Mouse (Mus musculus) limb, embryonic 14.5 days (tissue): ENCODE data around the gene 6430571L13Rik. TPM values are rescaled to one million over a fixed set of nuclear protein-coding genes. Genes with fewer than 3 reads are reported as not detected.

Experiments
- ATAC-seq: fragments of 200-750 bp; cut with Nextera tagmentation; 2 replicates; pipeline ENCODE4 v1.8.0; 2017; ENCODE audit warnings: low read depth, moderate number of reproducible peaks, moderate TSS enrichment; ENCODE audit not compliant: low FRiP score
- DNase-seq: peaks from one replicate; pipeline ENCODE4 v3.0.0-alpha.2; 2015; ENCODE audit warnings: low spot score
- H3K27ac ChIP-seq: fragments of 300-500 bp; sonication (generic); replicated peaks from 2 replicates; pipeline ENCODE4 v1.5.1; 2014; ENCODE audit warnings: low read depth, mild to moderate bottlenecking, low read length, moderate library complexity, mixed read lengths
- H3K27me3 ChIP-seq: fragments of 300-500 bp; sonication (generic); 2 replicates; pipeline ENCODE4 v1.6.1; 2014; ENCODE audit warnings: low read length, mixed read lengths; ENCODE audit not compliant: control insufficient read depth, insufficient read depth
- H3K36me3 ChIP-seq: fragments of 300-500 bp; sonication (generic); 2 replicates; pipeline ENCODE4 v1.6.1; 2014; ENCODE audit warnings: mild to moderate bottlenecking, low read length, moderate library complexity, mixed read lengths; ENCODE audit not compliant: control insufficient read depth, insufficient read depth
- H3K4me1 ChIP-seq: fragments of 300-500 bp; sonication (generic); 2 replicates; pipeline ENCODE4 v1.6.1; 2014; ENCODE audit warnings: antibody characterized with exemption, low read length, mixed read lengths; ENCODE audit not compliant: control insufficient read depth, insufficient read depth
- H3K4me2 ChIP-seq: fragments of 300-500 bp; sonication (generic); replicated peaks from 2 replicates; pipeline ENCODE4 v1.6.1; 2014; ENCODE audit warnings: low read depth, mild to moderate bottlenecking, low read length, moderate library complexity; ENCODE audit not compliant: severe bottlenecking
- H3K4me3 ChIP-seq: fragments of 300-500 bp; sonication (generic); replicated peaks from 2 replicates; pipeline ENCODE4 v1.5.1; 2014; ENCODE audit warnings: low read length
- H3K9ac ChIP-seq: fragments of 300-500 bp; sonication (generic); 2 replicates; pipeline ENCODE4 v1.6.1; 2014; ENCODE audit warnings: mild to moderate bottlenecking, low read depth, low read length, moderate library complexity; ENCODE audit not compliant: severe bottlenecking
- H3K9me3 ChIP-seq: fragments of 300-500 bp; sonication (generic); 2 replicates; pipeline ENCODE4 v1.6.1; 2016; ENCODE audit warnings: low read length; ENCODE audit not compliant: control insufficient read depth
- POLR2A ChIP-seq: fragments of 200-500 bp; IDR thresholded peaks from 2 replicates; pipeline ENCODE4 v1.8.0; 2012; ENCODE audit warnings: inconsistent platforms, mild to moderate bottlenecking, moderate library complexity, borderline replicate concordance; ENCODE audit not compliant: insufficient read depth, insufficient read length; ENCODE audit errors: extremely low read depth
- WGBS: fragments of 180-500 bp; shearing (Covaris S2); extraction: QIAGEN DNeasy Blood & Tissue Kit; methylation state at CpG from one replicate; pipeline ENCODE4 v1.1.7; 2014; 5-methylcytosine and 5-hydroxymethylcytosine counted together
- polyA plus RNA-seq, 2 experiments: library from polyadenylated mRNA; depleted of rRNA in 1 of 2; stranded (reverse) in 1 of 2; unstranded in 1 of 2; fragments of >200 nt; fragmentation: Nextera tagmentation in 1 of 2; extraction: Ambion mirVana in 1 of 2; gene quantifications; 2 replicates each; pipeline versions ENCODE4 v1.2.1 to v1.2.3; 2012 to 2014

Gene 6430571L13Rik
- polyA plus RNA-seq, 2 experiments: 0.56 to 1.0 TPM

DNA sequence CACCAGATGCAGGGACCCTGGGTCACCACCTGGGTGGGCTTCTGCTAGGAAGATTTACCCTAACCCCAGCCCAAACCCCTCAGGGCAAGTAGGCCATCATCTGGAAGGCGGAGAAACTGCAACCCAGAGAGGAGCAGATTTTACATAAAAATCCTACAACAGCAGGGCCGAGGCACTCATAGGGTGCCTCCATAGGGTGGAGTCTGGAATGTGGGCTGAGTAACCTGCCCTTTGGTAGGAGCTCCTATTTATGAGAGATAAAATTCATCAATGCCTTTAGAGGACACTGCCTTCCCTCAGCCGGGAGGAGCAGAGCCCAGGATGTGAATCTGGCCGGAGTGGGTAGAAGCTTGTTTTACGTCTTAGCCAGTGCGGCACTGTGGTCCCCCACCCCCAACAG, 41.5 kb upstream of the 6430571L13Rik start:
- Histone ChIP-seq H3K4me3 (no peak overlapping the region), H3K4me1 (peaks cover 12% of the 10 kb centered on the region), H3K27ac (no peak overlapping the region), H3K9ac (no peak overlapping the region), H3K36me3 (peaks cover 22% of the 10 kb centered on the region), H3K4me2 (no peak overlapping the region), H3K27me3 (no peaks in the 10 kb centered on the region), H3K9me3 (no peaks in the 10 kb centered on the region)
- ATAC-seq: no peak
- TF ChIP-seq POLR2A: no peak
- DNase-seq: no peak
- 77% methylated on average over 6 of the region's 6 CpGs for WGBS

DNA sequence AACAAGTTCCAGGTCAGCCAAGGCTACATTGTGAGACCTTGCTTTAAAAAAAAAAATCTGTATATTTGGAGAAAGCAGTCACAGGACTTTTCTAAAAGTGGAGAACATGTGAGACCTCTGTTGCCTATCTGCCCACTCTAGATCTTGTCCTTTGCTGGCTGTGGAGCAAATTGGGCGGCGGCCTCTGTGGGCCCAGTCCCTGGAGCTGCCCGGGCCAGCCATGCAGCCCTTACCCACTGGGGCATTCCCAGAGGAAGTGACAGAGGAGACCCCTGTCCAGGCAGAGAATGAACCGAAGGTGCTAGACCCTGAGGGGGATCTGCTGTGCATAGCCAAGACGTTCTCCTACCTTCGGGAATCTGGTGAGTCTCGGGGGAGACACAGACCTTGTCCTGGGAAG, 40.6 kb upstream of the 6430571L13Rik start:
- Histone ChIP-seq H3K9me3 (no peaks in the 10 kb centered on the region), H3K36me3 (peaks cover 22% of the 10 kb centered on the region), H3K4me2 (no peak overlapping the region), H3K27ac (no peak overlapping the region), H3K4me1 (peaks cover 12% of the 10 kb centered on the region), H3K27me3 (no peaks in the 10 kb centered on the region), H3K4me3 (no peak overlapping the region), H3K9ac (no peak overlapping the region)
- ATAC-seq (no peak), DNase-seq (no peak)
- 82% methylated on average over 7 of the region's 7 CpGs for WGBS
- no peak for TF ChIP-seq POLR2A

DNA sequence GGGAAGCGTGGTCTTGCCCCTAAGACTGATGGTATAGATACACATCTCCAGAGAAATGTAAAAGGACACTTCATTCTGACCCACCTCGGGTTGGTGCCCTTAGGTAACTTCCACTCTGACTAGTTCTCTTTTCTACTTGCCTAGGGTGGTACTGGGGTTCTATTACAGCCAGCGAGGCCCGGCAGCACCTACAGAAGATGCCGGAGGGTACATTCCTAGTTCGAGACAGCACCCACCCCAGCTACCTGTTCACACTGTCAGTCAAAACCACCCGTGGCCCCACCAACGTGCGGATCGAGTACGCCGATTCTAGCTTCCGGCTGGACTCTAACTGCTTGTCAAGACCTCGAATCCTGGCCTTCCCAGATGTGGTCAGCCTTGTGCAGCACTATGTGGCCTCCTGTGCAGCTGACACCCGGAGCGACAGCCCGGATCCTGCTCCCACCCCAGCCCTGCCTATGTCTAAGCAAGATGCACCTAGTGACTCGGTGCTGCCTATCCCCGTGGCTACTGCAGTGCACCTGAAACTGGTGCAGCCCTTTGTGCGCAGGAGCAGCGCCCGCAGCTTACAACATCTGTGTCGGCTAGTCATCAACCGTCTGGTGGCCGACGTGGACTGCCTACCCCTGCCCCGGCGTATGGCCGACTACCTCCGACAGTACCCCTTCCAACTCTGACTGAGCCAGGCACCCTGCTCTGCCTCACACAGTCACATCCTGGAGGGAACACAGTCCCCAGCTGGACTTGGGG, 40.0 kb upstream of the 6430571L13Rik start:
- no peaks in the 10 kb centered on the region for H3K9me3 ChIP-seq
- no peak overlapping the region for H3K4me2 ChIP-seq
- no peak for TF ChIP-seq POLR2A
- no peak for DNase-seq
- H3K9ac ChIP-seq: no peak overlapping the region
- H3K4me1 ChIP-seq: peaks cover 12% of the 10 kb centered on the region
- ATAC-seq: no peak
- 91% methylated on average over 30 of the region's 30 CpGs for WGBS
- H3K36me3 ChIP-seq: peaks cover 22% of the 10 kb centered on the region
- no peak overlapping the region for H3K27ac ChIP-seq
- H3K27me3 ChIP-seq: no peaks in the 10 kb centered on the region
- no peak overlapping the region for H3K4me3 ChIP-seq

DNA sequence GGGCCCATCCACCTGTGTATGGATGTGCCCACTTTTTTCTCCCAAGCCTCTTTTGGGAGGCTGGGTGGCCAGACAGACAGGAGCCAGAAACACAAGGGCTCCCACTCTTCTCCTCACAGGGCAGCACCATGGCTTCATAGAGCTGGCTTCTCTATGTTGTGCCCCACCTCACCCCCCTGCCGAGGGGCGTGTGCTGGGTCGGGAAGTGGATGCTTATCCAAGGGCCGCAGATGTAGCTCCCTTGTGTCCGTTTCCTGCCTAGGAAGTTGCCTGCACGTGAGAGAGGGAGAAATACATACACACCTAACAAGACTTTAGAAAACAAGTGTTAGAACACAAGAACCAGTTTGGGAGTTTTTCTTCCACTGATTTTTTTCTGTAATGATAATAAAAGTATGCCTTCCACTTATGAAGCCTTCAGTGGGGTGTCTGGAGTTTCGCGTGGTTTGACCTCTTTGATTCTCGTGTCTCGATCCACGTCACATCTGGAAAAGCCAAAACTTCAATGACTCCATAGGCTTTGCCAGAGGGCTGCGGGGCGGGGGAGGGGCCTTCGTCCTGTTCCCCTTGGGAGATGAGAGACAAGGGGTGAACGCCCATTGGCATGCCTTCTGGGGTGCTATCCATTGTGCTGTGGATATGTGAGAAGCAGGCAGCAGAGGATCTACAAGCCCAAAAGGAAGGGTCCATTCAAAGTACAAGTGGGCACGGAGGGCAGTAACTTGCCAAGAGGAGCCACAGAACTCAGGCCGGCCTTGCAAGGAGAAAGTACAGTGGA, 38.7 kb upstream of the 6430571L13Rik start:
- H3K4me1 ChIP-seq: peaks cover 12% of the 10 kb centered on the region
- no peaks in the 10 kb centered on the region for H3K27me3 ChIP-seq
- ATAC-seq (no peak), DNase-seq (no peak)
- no peak for TF ChIP-seq POLR2A
- H3K9me3 ChIP-seq: no peaks in the 10 kb centered on the region
- H3K4me2 ChIP-seq: no peak overlapping the region
- no peak overlapping the region for H3K27ac ChIP-seq
- H3K9ac ChIP-seq: no peak overlapping the region
- peaks cover 22% of the 10 kb centered on the region for H3K36me3 ChIP-seq
- no peak overlapping the region for H3K4me3 ChIP-seq
- 81% methylated on average over 17 of the region's 17 CpGs for WGBS

DNA sequence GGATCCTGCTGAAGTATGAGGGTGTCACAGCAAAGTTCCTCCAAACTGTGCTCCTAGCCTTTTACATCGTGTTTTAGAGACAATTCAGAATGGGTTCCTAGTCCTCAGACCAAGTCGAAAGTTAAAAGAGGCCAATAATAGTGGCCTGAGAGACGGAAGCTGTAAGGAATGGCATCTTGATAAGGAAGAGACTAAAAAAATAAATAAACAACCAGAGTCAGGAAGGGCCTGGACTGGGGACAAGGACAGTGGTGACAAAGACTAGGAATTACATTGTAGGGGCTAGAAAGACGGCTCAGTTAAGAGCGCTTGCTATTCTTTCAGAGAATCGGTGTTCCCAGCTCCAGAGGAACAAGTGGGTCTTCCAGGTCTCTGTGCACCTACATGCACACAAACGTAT, 37.8 kb upstream of the 6430571L13Rik start:
- H3K9me3 ChIP-seq: no peaks in the 10 kb centered on the region
- H3K4me2 ChIP-seq: no peak overlapping the region
- no peak overlapping the region for H3K9ac ChIP-seq
- peaks cover 22% of the 10 kb centered on the region for H3K36me3 ChIP-seq
- peaks cover 8% of the 10 kb centered on the region for H3K4me1 ChIP-seq
- H3K27ac ChIP-seq: no peak overlapping the region
- no peak for TF ChIP-seq POLR2A
- H3K4me3 ChIP-seq: no peak overlapping the region
- DNase-seq (no peak), ATAC-seq (no peak)
- no peaks in the 10 kb centered on the region for H3K27me3 ChIP-seq
- 67% methylated on average over 7 of the region's 7 CpGs for WGBS
